In the genomic region with DNA sequence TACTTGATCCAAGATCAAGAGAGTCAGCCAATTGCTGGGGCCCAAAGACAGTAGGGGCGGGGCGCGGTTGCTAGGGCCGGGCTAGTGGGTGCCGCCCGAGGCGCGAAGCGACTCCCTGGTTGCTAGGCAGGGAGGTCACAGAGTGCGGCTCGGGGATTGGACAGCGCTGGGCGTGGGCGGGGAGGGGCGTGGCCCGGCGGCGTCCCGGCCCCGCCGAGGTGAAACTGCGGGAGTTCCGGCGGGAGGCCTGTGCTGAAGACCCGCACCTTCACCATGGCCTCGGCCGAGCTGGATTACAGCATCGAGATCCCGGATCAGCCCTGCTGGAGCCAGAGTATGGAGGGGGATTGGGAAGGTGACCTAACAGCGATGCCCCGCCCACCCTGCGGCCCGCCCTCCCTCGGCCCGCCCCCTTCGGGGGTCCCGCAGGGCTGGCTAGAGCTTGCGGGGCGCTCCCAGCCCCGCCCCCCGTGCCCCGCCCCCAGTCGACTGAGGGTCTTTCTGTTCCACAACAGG, we compare ENCODE assay signal across 8 mouse cellular contexts. TPM values are rescaled to one million over a fixed set of nuclear protein-coding genes. Genes with fewer than 3 reads are reported as not detected.
DNase-seq lines count a peak whose midpoint lies in the region; ATAC-seq and TF ChIP-seq lines count a peak whose summit lies in the region.

Gene Tmem53, plus strand, starts transcription at position 151 of the 516 bp plus-strand sequence.
Gene Armh1, minus strand, starts transcription at position 325 of the 516 bp plus-strand sequence.

- H3K4me3 ChIP-seq in ES-E14 (ENCODE audit: insufficient read depth in 1 of 2, low read depth in 1 of 2, low read length in 2 of 2, poor library complexity in 1 of 2, severe bottlenecking in 1 of 2), result peak within 1 kb of the TSS; percentile 92 to 95
- H3K4me3 ChIP-seq in forebrain, embryonic 13.5 days, result peak within 1 kb of the TSS; percentile 66
- peak within 1 kb of the TSS; percentile 95 for H3K4me3 ChIP-seq in lung, adult 2 months (replicated peaks; ENCODE audit: extremely low read depth, low read depth, low read length)

- ATAC-seq in cerebellum, adult (ENCODE audit: insufficient number of reproducible peaks, low FRiP score, low TSS enrichment), result peak; percentile 93
- peak; percentile 98 for ATAC-seq in forebrain, embryonic 13.5 days
- peak; percentile 96 for ATAC-seq in neutrophil, adult 5-6 weeks (ENCODE audit: extremely low read depth, insufficient number of reproducible peaks, low FRiP score, poor library complexity, severe bottlenecking)

- no peaks in the 10 kb centered on the region for H3K27me3 ChIP-seq in forebrain, embryonic 13.5 days

- H3K4me2 ChIP-seq in forebrain, embryonic 13.5 days, result peak within 1 kb of the TSS; percentile 62

- H3K27ac ChIP-seq in ES-E14 (ENCODE audit: insufficient read depth, low read depth, low read length, poor library complexity, severe bottlenecking), result peak within 1 kb of the TSS; percentile 91
- peak within 1 kb of the TSS; percentile 51 for H3K27ac ChIP-seq in forebrain, embryonic 13.5 days

- peak; percentile 96 for DNase-seq in ES-E14 (ENCODE audit: low read depth, low spot score)
- peak; percentile 95 for DNase-seq in heart, postnatal 10 days
- DNase-seq in large intestine, adult 2 months (ENCODE audit: low read depth, low spot score), result peak; percentile 69
- peak; percentile 86 for DNase-seq in lung, adult 2 months
- peak; percentile 93 for DNase-seq in testis, postnatal 14 days (ENCODE audit: low spot score)

- H3K4me1 ChIP-seq in ES-E14 (ENCODE audit: control insufficient read depth in 2 of 2, insufficient read depth in 2 of 2, low read length in 2 of 2, poor library complexity in 1 of 2), result peaks cover 3 to 4% of the 10 kb centered on the region in 2 experiments; a peak in 3 of 4 replicates
- peaks cover 28% of the 10 kb centered on the region; the same call in 1 of the 2 replicates for H3K4me1 ChIP-seq in forebrain, embryonic 13.5 days
- H3K4me1 ChIP-seq in lung, adult 2 months (ENCODE audit: control insufficient read depth, insufficient read depth, low read length), result peaks cover 5% of the 10 kb centered on the region; the same call in 1 of the 2 replicates

- no peak for TF ChIP-seq CTCF in lung, adult 2 months (IDR thresholded peaks at IDR 0.05; ENCODE audit: insufficient read depth, low read length)

- WGBS in forebrain, embryonic 13.5 days, result under 1% methylated on average over 39 of the region's 43 CpGs
- WGBS in large intestine, adult 2 months, result under 1% methylated on average over 43 of the region's 43 CpGs
- WGBS in lung, adult 2 months, result 1% methylated on average over 43 of the region's 43 CpGs

- intact Hi-C loops in heart, postnatal 10 days (cut with DNase I), result no loop called here

- in situ Hi-C loops in ES-E14 (cut with MboI; ENCODE audit: low sequenced_read_pairs in 2 of 2, unreplicated experiment in 2 of 2), result no loop called here

- no peaks in the 10 kb centered on the region for H3K36me3 ChIP-seq in ES-E14 (ENCODE audit: control insufficient read depth, insufficient read depth, low read length, poor library complexity, severe bottlenecking)
- no peaks in the 10 kb centered on the region for H3K36me3 ChIP-seq in forebrain, embryonic 13.5 days (ENCODE audit: poor library complexity, severe bottlenecking)

- no peaks in the 10 kb centered on the region for H3K9me3 ChIP-seq in ES-E14 (ENCODE audit: control insufficient read depth, insufficient read depth, low read depth, low read length)
- no peaks in the 10 kb centered on the region for H3K9me3 ChIP-seq in forebrain, embryonic 13.5 days (replicated peaks)

- peak; percentile 59; the same call in 1 of the 2 replicates for TF ChIP-seq POLR2A in lung, adult 2 months (IDR thresholded peaks at IDR 0.05; ENCODE audit: borderline replicate concordance, extremely low read depth, low read depth, low read length)

- peak within 1 kb of the TSS; percentile 88 for H3K9ac ChIP-seq in ES-E14 (ENCODE audit: insufficient read depth, low read depth, low read length, poor library complexity, severe bottlenecking)
- H3K9ac ChIP-seq in forebrain, embryonic 13.5 days, result peak within 1 kb of the TSS; percentile 62

TF ChIP-seq in ES-E14, 5 proteins besides CTCF, POLR2A, EP300 and RAD21:
- TF ChIP-seq HCFC1 (IDR thresholded peaks at IDR 0.05; ENCODE audit: borderline replicate concordance, insufficient read depth, low read length) (peak; percentile 44; the same call in 1 of the 2 replicates), ZC3H11A (IDR thresholded peaks at IDR 0.05; ENCODE audit: borderline replicate concordance, low read depth, low read length) (no peak)

RNA-seq across cellular contexts. Expression of gene Tmem53, which starts in this region (rescaled TPM):
- total RNA-seq in ES-E14 (2012; rRNA removed), result 2.2 and 3.4 TPM in 2 replicates
- polyA plus RNA-seq in forebrain, embryonic 13.5 days (2015; fragmentation: Nextera tagmentation; extraction: Ambion mirVana), result 6.7 and 6.9 TPM in 2 replicates
- 10 to 100 TPM; 28.5 to 40.0 TPM for total RNA-seq in heart, postnatal 10 days (2021)
- polyA plus RNA-seq in large intestine, adult 2 months (2012; rRNA removed), result 7.8 and 10.9 TPM in 2 replicates
- polyA plus RNA-seq in lung, adult 2 months (2012; rRNA removed), result 21.7 and 24.1 TPM in 2 replicates
- not detected in 2 replicates for total RNA-seq in neutrophil, adult 5-6 weeks (2017)

RNA-seq across cellular contexts. Expression of gene Armh1, which starts in this region (rescaled TPM):
- total RNA-seq in ES-E14 (2012; rRNA removed), result 0.18 TPM in 1 of 2 replicates, not detected in the other
- 0.38 and 0.65 TPM in 2 replicates for polyA plus RNA-seq in forebrain, embryonic 13.5 days (2015; fragmentation: Nextera tagmentation; extraction: Ambion mirVana)
- total RNA-seq in heart, postnatal 10 days (2021), result under 1 TPM; 0.35 to 0.38 TPM
- polyA plus RNA-seq in large intestine, adult 2 months (2012; rRNA removed), result 0.05 TPM in 1 of 2 replicates, not detected in the other
- polyA plus RNA-seq in lung, adult 2 months (2012; rRNA removed), result 4.2 and 5.2 TPM in 2 replicates
- not detected in 2 replicates for total RNA-seq in neutrophil, adult 5-6 weeks (2017)

Comparison
In these comparisons a context has a peak if more than half of its experiments do, and no peak if none do; other contexts are left out.
1. Peak in every context shown above with its lines: DNase-seq, ATAC-seq, H3K4me3 ChIP-seq and H3K27ac ChIP-seq.
2. Peak in ATAC-seq in neutrophil, adult 5-6 weeks; RNA of the genes that start here not detected or under 1 TPM.